Mouse (Mus musculus): Measurements from ENCODE around the gene Lbr. TPM values are rescaled to one million over a fixed set of nuclear protein-coding genes. Genes with fewer than 3 reads are reported as not detected.

Lbr gene
- polyA plus RNA-seq, 1 experiment from 2014 or later = 126 TPM

- Histone ChIP-seq H3K27ac (ENCODE audit: low read length) (no peak overlapping the region), H3K27me3 (ENCODE audit: control insufficient read depth, insufficient read depth, low read length) (no peaks in the 10 kb centered on the region), H3K36me3 (ENCODE audit: control insufficient read depth, insufficient read depth, low read length) (no peaks in the 10 kb centered on the region), H3K4me3 (ENCODE audit: low read depth, low read length) (no peak overlapping the region), H3K4me1 (ENCODE audit: control insufficient read depth, insufficient read depth, low read length) (peaks cover 5% of the 10 kb centered on the region; the same call in 1 of the 2 replicates), H3K9me3 (ENCODE audit: control insufficient read depth, low read depth, low read length) (no peaks in the 10 kb centered on the region), H3K4me2 (replicated peaks; ENCODE audit: low read depth, low read length) (no peak overlapping the region), H3K9ac (replicated peaks; ENCODE audit: low read depth, low read length) (no peak overlapping the region)
- WGBS = 88% methylated on average over 2 of the region's 2 CpGs
- no peak for ATAC-seq (ENCODE audit: insufficient number of reproducible peaks, insufficient read depth, low FRiP score, low read depth)
Observed at GRCm38 (mm10) chr1:181861181-181861902, 18.5 kb upstream of the Lbr start.

GRCm38 (mm10) chr1:181860659-181861058, 17.8 kb upstream of the Lbr start:
- no peak overlapping the region for H3K4me2 ChIP-seq (replicated peaks; ENCODE audit: low read depth, low read length)
- H3K27ac ChIP-seq (ENCODE audit: low read length) = no peak overlapping the region
- H3K27me3 ChIP-seq (ENCODE audit: control insufficient read depth, insufficient read depth, low read length) = no peaks in the 10 kb centered on the region
- no peaks in the 10 kb centered on the region for H3K36me3 ChIP-seq (ENCODE audit: control insufficient read depth, insufficient read depth, low read length)
- WGBS = 14% methylated on average over 5 of the region's 5 CpGs
- no peak overlapping the region for H3K9ac ChIP-seq (replicated peaks; ENCODE audit: low read depth, low read length)
- H3K4me1 ChIP-seq (ENCODE audit: control insufficient read depth, insufficient read depth, low read length) = peaks cover 5% of the 10 kb centered on the region; the same call in 1 of the 2 replicates
- H3K4me3 ChIP-seq (ENCODE audit: low read depth, low read length) = no peak overlapping the region
- no peaks in the 10 kb centered on the region for H3K9me3 ChIP-seq (ENCODE audit: control insufficient read depth, low read depth, low read length)
- peak; percentile 71; the same call in 1 of the 2 replicates for ATAC-seq (ENCODE audit: insufficient number of reproducible peaks, insufficient read depth, low FRiP score, low read depth)

GRCm38 (mm10) chr1:181856329-181856728, 13.5 kb upstream of the Lbr start:
- H3K4me2 ChIP-seq (replicated peaks; ENCODE audit: low read depth, low read length) = no peak overlapping the region
- peaks cover 9% of the 10 kb centered on the region; the same call in 1 of the 2 replicates for H3K4me1 ChIP-seq (ENCODE audit: control insufficient read depth, insufficient read depth, low read length)
- no peak overlapping the region for H3K27ac ChIP-seq (ENCODE audit: low read length)
- no peaks in the 10 kb centered on the region for H3K36me3 ChIP-seq (ENCODE audit: control insufficient read depth, insufficient read depth, low read length)
- ATAC-seq (ENCODE audit: insufficient number of reproducible peaks, insufficient read depth, low FRiP score, low read depth) = no peak
- H3K9me3 ChIP-seq (ENCODE audit: control insufficient read depth, low read depth, low read length) = no peaks in the 10 kb centered on the region
- H3K4me3 ChIP-seq (ENCODE audit: low read depth, low read length) = no peak overlapping the region
- 72% methylated on average over 2 of the region's 2 CpGs for WGBS
- H3K9ac ChIP-seq (replicated peaks; ENCODE audit: low read depth, low read length) = no peak overlapping the region
- no peaks in the 10 kb centered on the region for H3K27me3 ChIP-seq (ENCODE audit: control insufficient read depth, insufficient read depth, low read length)

GRCm38 (mm10) chr1:181854829-181855228, 12.0 kb upstream of the Lbr start:
- Histone ChIP-seq H3K4me1 (ENCODE audit: control insufficient read depth, insufficient read depth, low read length) (peaks cover 5% of the 10 kb centered on the region; the same call in 1 of the 2 replicates), H3K27ac (ENCODE audit: low read length) (no peak overlapping the region), H3K9ac (replicated peaks; ENCODE audit: low read depth, low read length) (no peak overlapping the region), H3K4me3 (ENCODE audit: low read depth, low read length) (no peak overlapping the region), H3K4me2 (replicated peaks; ENCODE audit: low read depth, low read length) (no peak overlapping the region), H3K27me3 (ENCODE audit: control insufficient read depth, insufficient read depth, low read length) (no peaks in the 10 kb centered on the region), H3K9me3 (ENCODE audit: control insufficient read depth, low read depth, low read length) (no peaks in the 10 kb centered on the region), H3K36me3 (ENCODE audit: control insufficient read depth, insufficient read depth, low read length) (no peaks in the 10 kb centered on the region)
- WGBS = 89% methylated on average over 2 of the region's 2 CpGs
- ATAC-seq (ENCODE audit: insufficient number of reproducible peaks, insufficient read depth, low FRiP score, low read depth) = no peak

GRCm38 (mm10) chr1:181853081-181853736, 10.4 kb upstream of the Lbr start:
- 0 out of 2 replicates have a peak, but pooled peaks have one; percentile 58 for ATAC-seq (ENCODE audit: insufficient number of reproducible peaks, insufficient read depth, low FRiP score, low read depth)
- no peak overlapping the region for H3K9ac ChIP-seq (replicated peaks; ENCODE audit: low read depth, low read length)
- H3K9me3 ChIP-seq (ENCODE audit: control insufficient read depth, low read depth, low read length) = no peaks in the 10 kb centered on the region
- 9% methylated on average over 16 of the region's 21 CpGs for WGBS
- H3K36me3 ChIP-seq (ENCODE audit: control insufficient read depth, insufficient read depth, low read length) = no peaks in the 10 kb centered on the region
- no peak overlapping the region for H3K4me3 ChIP-seq (ENCODE audit: low read depth, low read length)
- H3K4me1 ChIP-seq (ENCODE audit: control insufficient read depth, insufficient read depth, low read length) = peaks cover 5% of the 10 kb centered on the region; the same call in 1 of the 2 replicates
- H3K27ac ChIP-seq (ENCODE audit: low read length) = peak overlapping the region; percentile 6; the same call in 1 of the 2 replicates
- no peaks in the 10 kb centered on the region for H3K27me3 ChIP-seq (ENCODE audit: control insufficient read depth, insufficient read depth, low read length)
- peak overlapping the region; percentile 35 for H3K4me2 ChIP-seq (replicated peaks; ENCODE audit: low read depth, low read length)

GRCm38 (mm10) chr1:181852466-181852865, 9.6 kb upstream of the Lbr start:
- peak; percentile 18; the same call in 1 of the 2 replicates for ATAC-seq (ENCODE audit: insufficient number of reproducible peaks, insufficient read depth, low FRiP score, low read depth)
- Histone ChIP-seq H3K9me3 (ENCODE audit: control insufficient read depth, low read depth, low read length) (no peaks in the 10 kb centered on the region), H3K36me3 (ENCODE audit: control insufficient read depth, insufficient read depth, low read length) (no peaks in the 10 kb centered on the region), H3K4me3 (ENCODE audit: low read depth, low read length) (no peak overlapping the region), H3K4me2 (replicated peaks; ENCODE audit: low read depth, low read length) (peak overlapping the region; percentile 35; the same call in 1 of the 2 replicates), H3K9ac (replicated peaks; ENCODE audit: low read depth, low read length) (no peak overlapping the region), H3K4me1 (ENCODE audit: control insufficient read depth, insufficient read depth, low read length) (peaks cover 5% of the 10 kb centered on the region; the same call in 1 of the 2 replicates), H3K27me3 (ENCODE audit: control insufficient read depth, insufficient read depth, low read length) (no peaks in the 10 kb centered on the region), H3K27ac (ENCODE audit: low read length) (no peak overlapping the region)
- WGBS = 47% methylated on average over 13 of the region's 13 CpGs

- no peak overlapping the region for H3K4me3 ChIP-seq (ENCODE audit: low read depth, low read length)
- peaks cover 5% of the 10 kb centered on the region; the same call in 1 of the 2 replicates for H3K4me1 ChIP-seq (ENCODE audit: control insufficient read depth, insufficient read depth, low read length)
- no peaks in the 10 kb centered on the region for H3K9me3 ChIP-seq (ENCODE audit: control insufficient read depth, low read depth, low read length)
- 84% methylated on average over 12 of the region's 12 CpGs for WGBS
- no peak for ATAC-seq (ENCODE audit: insufficient number of reproducible peaks, insufficient read depth, low FRiP score, low read depth)
- H3K9ac ChIP-seq (replicated peaks; ENCODE audit: low read depth, low read length) = no peak overlapping the region
- no peak overlapping the region for H3K27ac ChIP-seq (ENCODE audit: low read length)
- H3K4me2 ChIP-seq (replicated peaks; ENCODE audit: low read depth, low read length) = no peak overlapping the region
- H3K36me3 ChIP-seq (ENCODE audit: control insufficient read depth, insufficient read depth, low read length) = no peaks in the 10 kb centered on the region
- H3K27me3 ChIP-seq (ENCODE audit: control insufficient read depth, insufficient read depth, low read length) = no peaks in the 10 kb centered on the region
Observed at GRCm38 (mm10) chr1:181851521-181852310, 8.9 kb upstream of the Lbr start.

GRCm38 (mm10) chr1:181850441-181850840, 7.6 kb upstream of the Lbr start:
- no peak overlapping the region for H3K4me3 ChIP-seq (ENCODE audit: low read depth, low read length)
- 64% methylated on average over 4 of the region's 4 CpGs for WGBS
- ATAC-seq (ENCODE audit: insufficient number of reproducible peaks, insufficient read depth, low FRiP score, low read depth) = no peak
- H3K36me3 ChIP-seq (ENCODE audit: control insufficient read depth, insufficient read depth, low read length) = no peaks in the 10 kb centered on the region
- H3K27ac ChIP-seq (ENCODE audit: low read length) = no peak overlapping the region
- H3K27me3 ChIP-seq (ENCODE audit: control insufficient read depth, insufficient read depth, low read length) = no peaks in the 10 kb centered on the region
- H3K4me2 ChIP-seq (replicated peaks; ENCODE audit: low read depth, low read length) = no peak overlapping the region
- peaks cover 5% of the 10 kb centered on the region; the same call in 1 of the 2 replicates for H3K4me1 ChIP-seq (ENCODE audit: control insufficient read depth, insufficient read depth, low read length)
- no peaks in the 10 kb centered on the region for H3K9me3 ChIP-seq (ENCODE audit: control insufficient read depth, low read depth, low read length)
- H3K9ac ChIP-seq (replicated peaks; ENCODE audit: low read depth, low read length) = no peak overlapping the region
